In genomic region chr4:117002543-117003521, GRCm38 (mm10) we compare ENCODE assay signal across 8 mouse cellular contexts. TPM values are rescaled to one million over a fixed set of nuclear protein-coding genes. Genes with fewer than 3 reads are reported as not detected.
A peak's percentile ranks its signal among the peaks of the same experiment; 100 is the strongest.
DNase-seq lines count a peak whose midpoint lies in the region; ATAC-seq and TF ChIP-seq lines count a peak whose summit lies in the region.

No protein-coding gene starts in this region.

- H3K27me3 ChIP-seq in E14TG2a.4 (ENCODE audit: insufficient read depth, low read length): 0 out of 2 replicates have a peak, but pooled peaks cover 2% of the 10 kb centered on the region
- H3K27me3 ChIP-seq in embryonic facial prominence, embryonic 11.5 days (ENCODE audit: control insufficient read depth, insufficient read depth, low read length): no peaks in the 10 kb centered on the region
- no peaks in the 10 kb centered on the region for H3K27me3 ChIP-seq in heart, embryonic 14.5 days (ENCODE audit: control insufficient read depth, insufficient read depth, low read length)
- no peaks in the 10 kb centered on the region for H3K27me3 ChIP-seq in kidney, postnatal 0 days (ENCODE audit: insufficient read depth, low read length)
- no peaks in the 10 kb centered on the region for H3K27me3 ChIP-seq in liver, embryonic 16.5 days (ENCODE audit: control insufficient read depth, insufficient read depth, low read depth, low read length)
- H3K27me3 ChIP-seq in neural tube, embryonic 13.5 days: no peaks in the 10 kb centered on the region

- no peak overlapping the region; the same call in 1 of the 2 replicates for H3K4me2 ChIP-seq in embryonic facial prominence, embryonic 11.5 days (ENCODE audit: low read depth, low read length)
- H3K4me2 ChIP-seq in heart, embryonic 14.5 days (ENCODE audit: low read length): no peak overlapping the region
- H3K4me2 ChIP-seq in kidney, postnatal 0 days (ENCODE audit: low read length): no peak overlapping the region
- H3K4me2 ChIP-seq in liver, embryonic 16.5 days (ENCODE audit: low read depth, low read length): no peak overlapping the region
- H3K4me2 ChIP-seq in neural tube, embryonic 13.5 days: no peak overlapping the region

- peak; percentile 31 for DNase-seq in adrenal gland, postnatal 25 days
- DNase-seq in embryonic facial prominence, embryonic 11.5 days (ENCODE audit: low spot score): peak; percentile 86
- DNase-seq in kidney, postnatal 0 days (ENCODE audit: low spot score): peak; percentile 86
- peak; percentile 40 for DNase-seq in thymus, postnatal 25 days

- H3K9ac ChIP-seq in embryonic facial prominence, embryonic 11.5 days (replicated peaks; ENCODE audit: low read length): no peak overlapping the region; the same call in 1 of the 2 replicates
- no peak overlapping the region for H3K9ac ChIP-seq in heart, embryonic 14.5 days (ENCODE audit: low read length)
- H3K9ac ChIP-seq in kidney, postnatal 0 days (ENCODE audit: low read depth, low read length): no peak overlapping the region
- no peak overlapping the region for H3K9ac ChIP-seq in liver, embryonic 16.5 days (ENCODE audit: low read depth, low read length)
- H3K9ac ChIP-seq in neural tube, embryonic 13.5 days: 0 out of 2 replicates have a peak overlapping the region, but pooled peaks have one; percentile 34

- H3K9me3 ChIP-seq in E14TG2a.4 (ENCODE audit: low read length): no peaks in the 10 kb centered on the region
- H3K9me3 ChIP-seq in embryonic facial prominence, embryonic 11.5 days (replicated peaks; ENCODE audit: control insufficient read depth, low read length): no peaks in the 10 kb centered on the region
- H3K9me3 ChIP-seq in heart, embryonic 14.5 days (ENCODE audit: control insufficient read depth, low read length): no peaks in the 10 kb centered on the region
- no peaks in the 10 kb centered on the region for H3K9me3 ChIP-seq in kidney, postnatal 0 days (replicated peaks; ENCODE audit: low read length)
- no peaks in the 10 kb centered on the region for H3K9me3 ChIP-seq in liver, embryonic 16.5 days (replicated peaks; ENCODE audit: control insufficient read depth, low read length)
- H3K9me3 ChIP-seq in neural tube, embryonic 13.5 days: no peaks in the 10 kb centered on the region

- peak overlapping the region; percentile 70 for H3K4me3 ChIP-seq in E14TG2a.4 (replicated peaks; ENCODE audit: low read length)
- H3K4me3 ChIP-seq in embryonic facial prominence, embryonic 11.5 days (ENCODE audit: low read depth, low read length): no peak overlapping the region
- no peak overlapping the region for H3K4me3 ChIP-seq in heart, embryonic 14.5 days (ENCODE audit: control insufficient read depth in 1 of 2, insufficient read depth in 1 of 2, low read depth in 1 of 2, low read length in 2 of 2)
- no peak overlapping the region for H3K4me3 ChIP-seq in kidney, postnatal 0 days (replicated peaks; ENCODE audit: low read depth, low read length)
- H3K4me3 ChIP-seq in liver, embryonic 16.5 days (ENCODE audit: low read depth, low read length): no peak overlapping the region
- no peak overlapping the region for H3K4me3 ChIP-seq in neural tube, embryonic 13.5 days

- no peak overlapping the region for H3K27ac ChIP-seq in embryonic facial prominence, embryonic 11.5 days (replicated peaks; ENCODE audit: low read depth, low read length)
- H3K27ac ChIP-seq in heart, embryonic 14.5 days (replicated peaks in 1 of 2; ENCODE audit: control insufficient read depth in 1 of 2, insufficient read depth in 1 of 2, low read depth in 2 of 2, low read length in 2 of 2): no peak overlapping the region
- no peak overlapping the region for H3K27ac ChIP-seq in kidney, postnatal 0 days
- no peak overlapping the region for H3K27ac ChIP-seq in liver, embryonic 16.5 days (ENCODE audit: low read length)
- H3K27ac ChIP-seq in neural tube, embryonic 13.5 days (replicated peaks): no peak overlapping the region

- peaks cover 50% of the 10 kb centered on the region for H3K4me1 ChIP-seq in E14TG2a.4 (replicated peaks; ENCODE audit: low read depth, low read length)
- H3K4me1 ChIP-seq in embryonic facial prominence, embryonic 11.5 days (ENCODE audit: control insufficient read depth, insufficient read depth, low read length): peaks cover 2% of the 10 kb centered on the region; the same call in 1 of the 2 replicates
- no peaks in the 10 kb centered on the region for H3K4me1 ChIP-seq in heart, embryonic 14.5 days (ENCODE audit: control insufficient read depth in 2 of 2, insufficient read depth in 2 of 2, low read length in 2 of 2)
- no peaks in the 10 kb centered on the region for H3K4me1 ChIP-seq in kidney, postnatal 0 days (replicated peaks; ENCODE audit: insufficient read depth, low read length)
- no peaks in the 10 kb centered on the region for H3K4me1 ChIP-seq in liver, embryonic 16.5 days (ENCODE audit: control insufficient read depth, low read depth, low read length)
- H3K4me1 ChIP-seq in neural tube, embryonic 13.5 days (replicated peaks): 0 out of 2 replicates have a peak, but pooled peaks cover 3% of the 10 kb centered on the region

- peaks cover 63% of the 10 kb centered on the region for H3K36me3 ChIP-seq in E14TG2a.4 (ENCODE audit: insufficient read depth, low read length)
- peaks cover 2% of the 10 kb centered on the region; the same call in 1 of the 2 replicates for H3K36me3 ChIP-seq in embryonic facial prominence, embryonic 11.5 days (replicated peaks; ENCODE audit: control insufficient read depth, insufficient read depth, low read depth, low read length)
- peaks cover 57% of the 10 kb centered on the region for H3K36me3 ChIP-seq in heart, embryonic 14.5 days (ENCODE audit: control insufficient read depth, insufficient read depth, low read length)
- peaks cover 16% of the 10 kb centered on the region; the same call in 1 of the 2 replicates for H3K36me3 ChIP-seq in kidney, postnatal 0 days (ENCODE audit: insufficient read depth, low read length)
- peaks cover 30% of the 10 kb centered on the region for H3K36me3 ChIP-seq in liver, embryonic 16.5 days (ENCODE audit: control insufficient read depth, insufficient read depth)
- peaks cover 70% of the 10 kb centered on the region for H3K36me3 ChIP-seq in neural tube, embryonic 13.5 days

- WGBS in embryonic facial prominence, embryonic 11.5 days: 56% methylated on average over 38 of the region's 38 CpGs
- WGBS in heart, embryonic 14.5 days: 52% methylated on average over 38 of the region's 38 CpGs
- 54% methylated on average over 38 of the region's 38 CpGs for WGBS in kidney, postnatal 0 days
- WGBS in liver, embryonic 16.5 days (ENCODE audit: insufficient replicate concordance): 56% methylated on average over 38 of the region's 38 CpGs
- 56% methylated on average over 38 of the region's 38 CpGs for WGBS in neural tube, embryonic 13.5 days

- peak; percentile 78 for TF ChIP-seq CTCF in E14TG2a.4 (conservative IDR thresholded peaks at IDR 0.05; ENCODE audit: low read length)
- peak; percentile 87 for TF ChIP-seq CTCF in kidney, postnatal 0 days (IDR thresholded peaks at IDR 0.05; ENCODE audit: low read depth)

- ATAC-seq in embryonic facial prominence, embryonic 11.5 days (replicated peaks; ENCODE audit: insufficient number of reproducible peaks, low FRiP score, low TSS enrichment, low read depth): peak; percentile 49
- ATAC-seq in heart, embryonic 14.5 days (ENCODE audit: insufficient number of reproducible peaks, insufficient read depth, low FRiP score, low read depth): peak; percentile 16; the same call in 1 of the 2 replicates
- ATAC-seq in kidney, postnatal 0 days (replicated peaks; ENCODE audit: low FRiP score, low read depth): peak; percentile 86
- peak; percentile 56 for ATAC-seq in liver, embryonic 16.5 days (ENCODE audit: low read depth)
- peak; percentile 71; the same call in 1 of the 2 replicates for ATAC-seq in neural tube, embryonic 13.5 days (ENCODE audit: low read depth)

RNA-seq across cellular contexts. Expression of gene Hectd3, which starts 7.7 kb away (rescaled TPM):
- total RNA-seq in adrenal gland, postnatal 25 days (2021): 31.7 and 33.5 TPM in 2 replicates
- polyA plus RNA-seq in embryonic facial prominence, embryonic 11.5 days (2014; fragmentation: Nextera tagmentation; extraction: Ambion mirVana): 6.1 and 7.3 TPM in 2 replicates
- polyA plus RNA-seq in heart, embryonic 14.5 days (2014; fragmentation: Nextera tagmentation; extraction: Ambion mirVana): 5.0 and 5.2 TPM in 2 replicates
- 9.5 and 10.3 TPM in 2 replicates for polyA plus RNA-seq in kidney, postnatal 0 days (2015; fragmentation: Nextera tagmentation; extraction: Ambion mirVana)
- 6.1 and 6.5 TPM in 2 replicates for polyA plus RNA-seq in liver, embryonic 16.5 days (2015; fragmentation: Nextera tagmentation; extraction: Ambion mirVana)
- polyA plus RNA-seq in neural tube, embryonic 13.5 days (2015; fragmentation: Nextera tagmentation; extraction: Ambion mirVana): 25.6 and 26.7 TPM in 2 replicates

RNA-seq across cellular contexts. Expression of gene Urod, which starts 8.6 kb away (rescaled TPM):
- 98.3 and 127 TPM in 2 replicates for total RNA-seq in adrenal gland, postnatal 25 days (2021)
- polyA plus RNA-seq in embryonic facial prominence, embryonic 11.5 days (2014; fragmentation: Nextera tagmentation; extraction: Ambion mirVana): 109 and 115 TPM in 2 replicates
- polyA plus RNA-seq in heart, embryonic 14.5 days (2014; fragmentation: Nextera tagmentation; extraction: Ambion mirVana): 90.5 and 94.6 TPM in 2 replicates
- polyA plus RNA-seq in kidney, postnatal 0 days (2015; fragmentation: Nextera tagmentation; extraction: Ambion mirVana): 91.1 and 92.5 TPM in 2 replicates
- polyA plus RNA-seq in liver, embryonic 16.5 days (2015; fragmentation: Nextera tagmentation; extraction: Ambion mirVana): 518 and 567 TPM in 2 replicates
- polyA plus RNA-seq in neural tube, embryonic 13.5 days (2015; fragmentation: Nextera tagmentation; extraction: Ambion mirVana): 72.7 and 76.8 TPM in 2 replicates

RNA-seq across cellular contexts. Expression of gene Eif2b3, which starts 16.4 kb away (rescaled TPM):
- 33.3 and 34.4 TPM in 2 replicates for total RNA-seq in adrenal gland, postnatal 25 days (2021)
- 52.0 and 56.3 TPM in 2 replicates for polyA plus RNA-seq in embryonic facial prominence, embryonic 11.5 days (2014; fragmentation: Nextera tagmentation; extraction: Ambion mirVana)
- 21.5 and 22.0 TPM in 2 replicates for polyA plus RNA-seq in heart, embryonic 14.5 days (2014; fragmentation: Nextera tagmentation; extraction: Ambion mirVana)
- polyA plus RNA-seq in kidney, postnatal 0 days (2015; fragmentation: Nextera tagmentation; extraction: Ambion mirVana): 41.0 and 44.9 TPM in 2 replicates
- polyA plus RNA-seq in liver, embryonic 16.5 days (2015; fragmentation: Nextera tagmentation; extraction: Ambion mirVana): 20.3 and 20.8 TPM in 2 replicates
- 45.8 and 48.9 TPM in 2 replicates for polyA plus RNA-seq in neural tube, embryonic 13.5 days (2015; fragmentation: Nextera tagmentation; extraction: Ambion mirVana)

Comparison
In these comparisons a context has a peak if more than half of its experiments do, and no peak if none do; other contexts are left out.
1. DNase-seq: peak in every context shown above with its lines; median percentile 86 in embryonic facial prominence, embryonic 11.5 days; 86 in kidney, postnatal 0 days; 40 in thymus, postnatal 25 days; 31 in adrenal gland, postnatal 25 days.
2. ATAC-seq: peak in every context shown above with its lines; median percentile 86 in kidney, postnatal 0 days; 71 in neural tube, embryonic 13.5 days; 56 in liver, embryonic 16.5 days; 49 in embryonic facial prominence, embryonic 11.5 days; 16 in heart, embryonic 14.5 days.